Mouse (Mus musculus) inflammation-experienced regulatory T-cells, adult 6 months (primary cell): ENCODE measurements around the gene Gm20388. TPM values are rescaled to one million over a fixed set of nuclear protein-coding genes. Genes with fewer than 3 reads are reported as not detected.

ENCODE experiments used
- ATAC-seq: one replicate; pipeline ENCODE4 v1.8.0; 2017
- polyA plus RNA-seq, 3 experiments: library from polyadenylated mRNA; unstranded; fragments of 100-300 nt; shearing (Covaris generic); gene quantifications; one replicate each; pipeline ENCODE4 v1.2.1; 2017

The Gm20388 gene
- polyA plus RNA-seq, 3 experiments from 2014 or later, result 10.8 to 14.1 (median 11.8) TPM

DNA sequence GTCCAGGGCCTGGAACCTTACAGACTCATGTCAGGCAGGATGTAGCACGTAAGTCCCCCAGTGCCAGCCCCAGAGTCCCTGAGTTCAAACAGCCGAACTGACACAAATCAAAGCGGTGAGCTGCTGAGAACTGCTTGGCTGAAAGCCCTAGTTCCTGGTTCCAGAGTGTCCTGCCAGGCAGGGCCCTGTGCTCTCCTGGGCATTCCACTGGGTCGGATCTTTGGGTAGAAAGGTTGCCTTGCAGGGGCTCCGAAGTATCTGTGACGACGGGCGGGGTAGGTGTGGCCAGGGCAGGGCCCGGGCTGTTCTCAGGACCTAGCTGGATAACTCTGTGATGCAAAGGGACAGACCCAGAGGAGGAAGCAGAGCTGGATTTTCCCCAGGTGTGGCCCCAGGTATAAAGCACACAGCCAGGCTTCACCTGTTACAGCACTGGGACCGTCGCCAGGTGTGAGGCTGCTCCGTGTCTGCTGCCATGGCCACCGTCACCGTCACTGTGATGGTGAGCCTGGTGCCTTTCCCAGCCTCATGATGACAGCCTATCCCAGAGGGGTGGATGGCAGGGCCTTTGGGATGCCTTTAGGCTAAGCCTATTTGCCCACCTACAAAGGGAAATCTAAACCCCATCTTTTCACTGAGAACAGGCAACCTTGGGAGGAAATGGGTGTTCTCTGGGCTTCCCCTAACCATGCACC lies 2510.9 kb downstream of the Gm20388 start, which contains the start of gene Il17c:
Gene Il17c, plus strand, starts transcription at position 645 of the 695 bp plus-strand sequence.
- ATAC-seq, result no peak

DNA sequence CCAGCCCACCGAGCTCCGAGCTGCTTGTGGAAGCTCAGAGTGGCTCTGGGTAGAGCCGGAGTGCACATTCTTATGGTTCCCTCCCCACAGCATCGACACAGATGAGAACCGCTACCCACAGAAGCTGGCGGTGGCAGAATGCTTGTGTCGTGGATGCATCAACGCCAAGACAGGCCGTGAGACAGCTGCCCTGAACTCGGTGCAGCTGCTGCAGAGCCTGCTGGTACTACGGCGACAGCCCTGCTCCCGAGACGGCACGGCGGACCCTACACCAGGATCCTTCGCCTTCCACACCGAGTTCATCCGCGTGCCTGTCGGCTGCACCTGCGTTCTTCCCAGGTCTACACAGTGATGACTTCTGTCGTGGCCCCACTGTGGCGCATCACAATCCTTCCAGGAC lies 2512.6 kb downstream of the Gm20388 start:
- ATAC-seq, result no peak

DNA sequence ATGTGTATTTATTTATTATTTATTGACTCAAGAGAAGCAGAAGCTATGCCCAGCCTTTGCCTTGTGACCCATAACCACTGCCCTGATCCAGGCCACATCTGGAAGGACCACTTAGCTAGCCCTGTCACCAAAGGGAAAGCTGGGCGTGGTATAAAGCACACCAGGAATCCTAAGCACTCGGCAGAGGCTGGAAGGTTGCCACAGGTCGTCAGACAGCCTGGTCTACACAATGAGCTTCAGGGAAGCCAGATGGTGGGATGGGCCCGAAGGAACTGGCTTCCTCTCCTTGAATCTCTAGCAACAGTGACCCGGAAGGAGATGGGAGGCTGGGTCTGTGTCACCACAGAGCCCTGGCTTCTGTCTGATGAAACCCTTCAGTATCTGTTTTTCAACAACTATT lies 2513.0 kb downstream of the Gm20388 start:
- no peak for ATAC-seq

DNA sequence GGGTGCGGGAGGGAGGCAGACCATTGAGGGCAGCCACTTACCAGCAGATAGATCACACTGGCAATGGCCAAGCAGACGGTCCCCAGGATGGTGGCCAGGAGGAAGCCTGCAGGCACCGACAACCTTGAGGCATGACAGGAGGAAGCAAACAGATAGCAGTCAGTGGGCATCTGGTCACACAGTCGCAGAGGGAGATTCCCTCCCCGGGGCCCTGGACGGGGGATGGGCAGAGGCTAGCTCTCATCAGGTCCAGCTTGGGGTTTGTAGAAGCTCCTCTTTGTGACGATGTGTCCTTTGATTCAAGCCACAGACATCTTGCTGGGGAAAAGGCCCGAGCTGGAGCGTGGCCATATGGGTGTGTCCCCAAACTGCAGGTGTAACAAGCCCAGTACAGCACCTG lies 2515.5 kb downstream of the Gm20388 start:
- ATAC-seq, result no peak

DNA sequence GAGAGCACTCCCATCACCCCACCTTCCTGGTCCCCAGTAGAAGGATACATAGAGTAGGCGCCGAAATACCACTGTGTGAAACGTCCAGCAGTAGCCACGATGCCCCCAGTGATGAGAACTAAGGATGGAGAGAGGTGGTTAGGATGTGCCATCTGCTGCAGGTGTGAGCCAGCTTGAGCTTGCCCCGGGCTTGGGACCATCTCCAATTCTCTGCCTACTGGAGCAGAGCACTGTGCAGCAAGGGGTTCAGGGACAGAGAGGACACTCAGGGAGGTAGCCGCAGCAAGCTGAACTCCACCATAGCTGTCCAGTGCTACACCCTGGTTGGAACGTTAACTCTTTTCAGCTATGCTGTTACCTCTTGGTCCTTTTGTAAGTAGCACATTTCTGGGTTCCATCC lies 2517.0 kb downstream of the Gm20388 start:
- no peak for ATAC-seq

DNA sequence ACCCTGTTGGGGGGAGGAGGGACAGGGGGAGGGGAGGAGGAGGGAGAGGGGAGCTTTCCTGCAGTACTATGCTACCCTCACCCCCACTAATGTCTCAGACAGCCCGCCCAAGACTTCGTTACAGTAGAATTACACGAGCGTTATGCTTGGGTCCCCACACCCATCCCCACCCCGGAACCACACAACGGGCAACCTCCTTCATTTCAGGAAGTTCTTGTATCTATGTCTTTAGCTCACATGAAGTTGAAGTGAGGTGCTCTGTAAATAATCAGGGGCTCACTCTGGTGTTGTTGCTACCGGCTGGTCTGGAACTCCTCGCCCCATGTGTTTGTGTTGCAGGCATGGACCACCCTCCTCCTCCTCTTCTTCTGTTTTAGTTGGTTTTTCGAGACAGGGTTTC lies 2517.5 kb downstream of the Gm20388 start:
- no peak for ATAC-seq

DNA sequence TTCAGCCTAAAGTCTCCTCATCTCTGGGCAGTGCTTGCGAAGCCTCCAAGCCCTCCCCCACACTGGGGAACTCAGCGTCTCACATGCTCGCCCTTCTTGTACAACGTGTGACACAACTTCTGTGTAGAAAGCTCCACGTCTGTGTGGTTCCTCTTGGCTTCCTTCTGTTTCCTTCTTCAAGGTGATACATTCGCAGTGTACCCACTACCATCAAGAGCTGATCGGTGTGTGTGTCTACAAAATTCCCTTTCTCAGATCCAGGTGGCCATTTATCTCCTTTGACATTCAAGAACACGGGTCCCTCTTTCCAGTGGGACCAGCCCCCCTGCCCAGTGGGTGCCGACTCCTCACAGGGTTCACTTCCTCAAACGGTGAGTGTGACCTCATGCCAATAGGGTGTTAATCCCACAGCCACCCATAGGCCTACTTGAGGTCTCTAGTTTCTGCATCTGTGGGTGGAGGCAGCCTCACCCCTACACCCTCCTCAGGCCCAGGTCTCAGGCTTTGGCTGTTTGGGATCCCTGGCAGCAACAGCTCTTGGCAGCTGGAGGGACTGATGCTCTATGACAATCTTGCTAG lies 2519.5 kb downstream of the Gm20388 start:
- ATAC-seq, result no peak

DNA sequence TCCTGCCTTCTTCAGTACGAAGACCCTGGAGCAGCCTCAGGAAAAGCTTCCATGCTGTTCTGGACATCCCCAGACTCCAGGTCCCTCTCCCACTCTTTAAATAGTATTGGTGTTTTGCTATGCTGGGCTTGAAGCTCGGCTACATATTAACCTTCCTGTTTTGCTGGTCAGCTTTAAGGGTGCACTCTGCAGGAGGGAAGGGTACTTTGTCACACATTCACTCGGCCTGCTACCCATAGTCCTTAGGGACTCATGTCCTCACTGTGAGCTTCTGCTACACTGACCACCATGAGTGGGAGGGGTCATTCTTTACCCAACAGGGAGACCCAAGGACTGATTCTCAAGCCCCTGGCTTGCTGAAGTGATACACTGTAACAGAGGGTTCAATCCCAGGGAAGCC lies 2520.0 kb downstream of the Gm20388 start:
- no peak for ATAC-seq

DNA sequence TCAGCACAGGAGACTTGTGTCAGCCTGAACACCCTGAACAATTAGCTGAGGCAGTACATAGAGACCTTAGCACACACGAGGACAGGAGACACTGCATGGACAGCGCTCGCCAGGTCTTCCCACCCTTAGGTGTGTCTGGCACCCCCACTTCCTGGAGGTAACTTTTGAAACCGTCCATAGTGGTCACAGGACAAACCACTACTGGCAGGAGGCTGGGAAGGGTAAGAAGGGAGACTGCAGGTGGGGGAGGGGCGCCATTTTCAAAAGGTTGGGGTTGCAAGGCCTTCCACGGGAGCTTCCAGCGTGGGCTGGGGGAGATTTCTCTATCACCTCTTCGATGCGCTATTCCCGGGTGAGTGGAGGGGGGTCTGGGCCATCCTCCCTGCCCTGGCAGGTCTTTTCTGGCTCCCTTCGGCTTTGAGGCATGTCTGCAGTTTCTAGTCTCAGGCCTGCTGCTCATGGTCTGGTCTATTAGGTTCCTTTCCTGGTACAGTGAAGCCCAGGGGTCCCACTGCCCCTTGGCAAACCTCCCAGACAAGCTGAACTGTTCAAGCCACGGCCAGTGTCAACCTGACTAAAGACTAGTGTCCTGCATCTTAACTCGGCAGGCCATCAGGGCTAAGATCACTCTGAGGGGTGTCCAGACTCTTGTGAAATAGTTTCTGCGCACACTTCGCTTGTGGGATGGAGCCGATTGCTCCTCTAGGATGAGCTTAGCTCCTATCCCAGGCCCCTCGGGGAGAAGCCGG lies 2521.2 kb downstream of the Gm20388 start:
- ATAC-seq, result no peak

DNA sequence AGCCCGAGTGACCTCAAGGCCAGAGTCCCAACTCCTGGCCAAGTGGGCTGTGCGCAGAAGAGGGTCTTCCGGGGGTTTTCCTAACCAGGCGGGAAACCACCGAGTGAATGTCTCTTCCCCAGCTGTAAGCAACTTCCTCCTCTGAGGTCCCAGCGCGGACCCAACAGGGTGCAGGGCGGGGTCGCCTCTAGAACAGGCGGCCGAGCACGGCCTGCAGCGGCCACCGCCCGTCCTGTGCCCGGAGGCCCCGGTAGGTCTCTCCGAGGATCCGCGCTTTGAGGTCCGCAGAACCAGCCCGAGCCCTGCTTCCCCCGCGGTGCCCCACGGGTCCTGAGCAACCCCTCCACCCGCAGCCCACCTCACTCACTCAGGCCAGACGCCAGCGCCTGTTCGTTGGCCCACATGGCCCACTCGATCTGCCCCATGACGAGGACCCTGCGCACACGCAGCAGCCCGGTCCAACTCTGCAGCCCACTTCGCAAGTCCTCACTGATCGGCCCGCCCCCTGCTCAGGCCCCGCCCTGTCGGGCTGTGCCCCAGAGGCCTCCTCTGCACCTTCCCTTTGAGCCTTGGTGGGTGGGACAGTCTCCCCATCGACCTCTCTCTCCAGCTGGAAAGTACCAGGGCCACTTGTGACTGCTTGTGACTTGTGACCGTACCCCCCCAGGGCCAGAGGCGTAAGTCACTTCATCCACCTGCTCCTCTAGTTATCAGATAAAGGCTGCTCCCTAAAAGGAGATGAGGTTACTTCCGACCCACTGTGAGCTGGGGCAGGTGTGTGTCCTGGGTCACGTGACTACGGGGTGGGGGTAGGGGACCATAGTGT lies 2522.0 kb downstream of the Gm20388 start, which contains the start of gene Cyba:
Gene Cyba, minus strand, starts transcription at position 488 of the 826 bp plus-strand sequence.
- peak; percentile 81 for ATAC-seq

DNA sequence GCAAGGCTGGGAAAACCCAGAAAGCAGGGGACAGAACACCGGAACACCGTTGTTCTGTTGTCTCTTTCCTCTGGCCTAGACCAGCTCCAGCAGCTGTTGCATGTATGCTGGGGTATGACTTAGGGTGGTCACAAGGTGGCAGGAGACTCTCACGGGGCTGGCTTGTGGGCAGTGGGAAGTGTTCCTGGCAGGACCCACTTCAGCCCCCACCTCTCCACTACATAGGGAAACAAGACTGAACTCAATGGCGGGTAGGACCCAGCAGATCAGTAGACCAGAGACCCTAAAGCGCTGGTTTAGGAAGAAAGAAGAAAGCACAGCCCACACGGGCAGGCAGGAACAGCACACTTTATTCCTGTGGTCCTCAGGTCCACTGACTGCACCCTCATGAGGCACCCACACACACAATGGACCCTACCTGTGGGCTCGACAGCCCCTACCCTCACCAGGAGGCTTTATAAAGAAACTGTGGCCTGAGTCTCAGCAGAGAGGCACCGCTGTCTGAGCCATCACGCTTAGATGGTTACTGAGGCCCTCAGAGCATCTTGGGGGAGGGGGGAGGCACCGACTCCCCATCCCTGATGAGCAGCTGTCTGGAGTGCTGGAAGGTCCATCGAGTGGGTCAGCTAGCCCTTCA lies 2522.7 kb downstream of the Gm20388 start:
- no peak for ATAC-seq

DNA sequence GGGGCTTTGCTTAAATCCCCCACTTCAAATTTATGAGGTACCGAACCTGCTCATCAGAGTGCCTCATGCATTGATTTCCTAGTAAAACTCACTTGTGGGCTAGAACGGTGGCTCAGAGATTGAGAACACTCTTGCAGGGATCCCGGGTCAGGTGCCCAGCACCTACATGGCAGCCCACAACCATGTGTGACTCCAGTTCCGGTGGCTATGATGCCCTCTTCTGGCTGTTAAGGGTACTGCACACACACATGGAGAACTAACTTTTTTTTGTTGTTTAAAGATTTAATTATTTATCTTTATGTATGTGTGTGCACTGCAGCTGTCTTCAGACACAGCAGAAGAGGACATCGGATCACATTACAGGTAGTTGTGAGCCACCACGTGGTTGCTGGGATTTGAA lies 2524.7 kb downstream of the Gm20388 start:
- no peak for ATAC-seq

DNA sequence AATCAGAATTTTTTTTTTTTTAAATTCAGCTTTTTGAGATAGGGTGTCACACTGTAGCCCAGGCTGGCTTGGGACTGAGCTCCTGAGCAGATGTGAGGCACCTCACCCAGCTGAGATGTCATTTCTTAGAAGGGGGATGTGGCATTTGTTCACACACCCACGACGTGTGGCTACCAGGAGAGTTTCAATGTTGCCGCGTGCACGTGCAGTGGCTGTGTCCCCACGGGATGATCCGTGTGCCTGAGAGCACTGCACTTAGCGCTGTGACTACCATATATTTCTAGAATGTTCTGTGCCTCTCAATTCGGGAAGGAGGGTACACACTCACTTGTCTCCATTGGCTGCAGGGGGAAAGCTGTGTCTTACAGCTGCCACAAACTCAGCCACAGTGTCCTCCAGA lies 2525.5 kb downstream of the Gm20388 start:
- peak; percentile 8 for ATAC-seq

DNA sequence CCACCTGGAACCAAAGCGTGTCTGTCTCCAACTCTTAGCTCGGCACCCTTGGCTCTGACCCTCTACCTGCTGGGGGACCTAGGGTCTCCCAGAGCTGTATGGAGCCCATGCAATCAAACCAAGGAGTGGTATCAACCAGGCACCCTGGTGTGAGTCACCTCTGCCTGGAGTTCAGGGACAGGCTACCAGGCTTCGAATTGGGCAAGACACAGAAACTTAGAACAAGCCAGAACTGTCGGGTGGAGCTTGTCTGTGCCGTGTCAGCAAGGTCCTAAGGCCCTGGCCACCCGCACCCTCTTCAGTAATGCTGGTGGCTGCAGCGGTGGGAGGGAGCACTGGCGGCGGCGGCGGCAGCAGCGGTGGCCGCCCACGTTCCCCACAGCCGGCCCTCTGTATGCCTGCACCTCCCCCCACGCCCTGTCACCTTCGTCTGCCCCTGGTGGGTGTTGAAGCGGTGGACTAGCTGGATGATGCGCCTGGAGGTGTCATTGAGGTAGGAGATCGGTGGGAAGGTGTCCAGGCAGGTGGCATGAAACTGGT lies 2526.0 kb downstream of the Gm20388 start:
- ATAC-seq, result no peak

DNA sequence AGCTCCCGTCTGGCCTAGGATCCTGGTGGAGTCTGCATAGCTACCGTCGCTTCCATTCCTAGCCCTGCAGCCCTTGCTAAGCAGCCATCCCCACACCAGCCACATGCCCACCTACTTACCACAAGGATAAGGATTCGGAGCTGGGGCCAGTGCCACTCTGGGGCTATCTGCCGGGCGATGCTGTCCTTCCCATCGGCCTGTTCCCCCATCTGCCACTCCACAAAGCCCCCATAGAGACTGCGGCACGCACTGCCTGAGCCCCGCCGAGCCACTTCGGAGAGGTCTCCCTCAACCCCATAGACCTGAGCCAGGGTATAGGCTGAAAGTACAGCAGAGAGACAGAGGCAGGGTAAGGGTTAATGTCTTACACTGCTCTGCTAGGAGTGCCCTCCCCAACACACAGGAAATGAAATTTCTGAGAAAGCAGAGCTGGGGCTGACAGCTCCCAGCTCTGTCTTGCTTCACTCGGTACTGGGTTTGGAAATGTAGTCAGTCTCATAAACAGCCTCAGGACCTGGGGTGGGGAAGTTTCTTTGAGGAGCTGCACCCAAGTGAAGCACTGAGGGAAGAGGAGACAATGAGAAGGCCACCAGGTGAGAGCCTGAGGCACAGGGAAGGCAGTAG lies 2527.2 kb downstream of the Gm20388 start:
- peak; percentile 69 for ATAC-seq

DNA sequence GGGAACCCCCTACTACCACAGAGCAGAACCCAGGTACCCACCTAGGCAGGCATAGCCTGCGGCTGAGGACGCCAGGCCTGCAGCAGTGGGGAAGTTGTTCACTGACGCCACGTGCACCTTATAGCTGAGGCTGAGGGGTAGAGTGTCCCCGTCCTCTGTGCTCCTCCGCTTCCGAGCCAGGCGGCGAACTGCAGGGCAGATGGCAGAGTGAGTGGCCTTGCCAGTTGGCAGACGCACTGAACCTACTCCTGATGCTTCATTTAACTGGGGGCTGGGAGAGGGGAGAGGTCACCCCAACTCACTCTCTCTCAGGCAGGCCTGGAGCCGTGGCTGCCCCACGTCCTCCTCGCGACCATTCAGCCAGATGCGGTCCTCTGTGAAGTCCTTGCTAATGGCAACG lies 2528.7 kb downstream of the Gm20388 start:
- ATAC-seq, result no peak

DNA sequence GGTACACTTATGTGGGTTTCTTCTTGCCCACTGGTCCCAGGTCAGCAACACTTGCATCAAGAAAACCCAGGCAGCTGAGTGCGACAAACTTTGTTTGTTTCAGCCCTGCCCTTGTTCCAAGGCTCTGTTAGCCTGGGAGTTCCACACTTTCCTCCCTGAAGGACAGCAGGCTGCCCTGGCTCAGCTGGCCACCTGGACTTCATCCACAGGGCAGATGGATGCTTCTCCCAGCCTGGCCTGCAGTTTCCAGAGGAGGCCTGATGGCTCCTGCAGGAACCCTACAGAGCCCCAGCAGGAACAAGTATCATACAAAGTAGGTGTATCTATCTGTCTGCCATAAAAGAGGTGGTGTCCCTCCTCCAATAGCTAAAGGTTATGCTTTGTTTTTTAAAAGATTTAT lies 2530.7 kb downstream of the Gm20388 start:
- no peak for ATAC-seq

DNA sequence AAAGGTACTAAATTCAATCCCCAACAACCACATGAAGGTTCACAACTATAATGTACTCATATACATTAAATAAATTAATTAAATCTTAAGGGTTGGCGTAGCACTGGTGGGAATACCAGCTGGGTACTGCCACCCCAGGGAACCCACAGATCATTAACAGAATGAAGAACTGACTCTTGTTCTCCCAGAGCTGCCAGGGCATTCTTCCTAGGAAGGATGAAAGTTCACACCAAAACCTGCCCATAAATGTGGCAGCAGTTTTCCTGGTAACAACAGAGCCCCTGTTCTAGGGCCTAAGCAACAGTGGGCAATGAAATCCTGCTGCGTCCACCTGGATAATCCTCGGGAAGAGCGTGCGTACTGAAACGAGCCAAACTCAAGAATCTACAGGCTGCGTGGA lies 2531.7 kb downstream of the Gm20388 start:
- ATAC-seq, result no peak

DNA sequence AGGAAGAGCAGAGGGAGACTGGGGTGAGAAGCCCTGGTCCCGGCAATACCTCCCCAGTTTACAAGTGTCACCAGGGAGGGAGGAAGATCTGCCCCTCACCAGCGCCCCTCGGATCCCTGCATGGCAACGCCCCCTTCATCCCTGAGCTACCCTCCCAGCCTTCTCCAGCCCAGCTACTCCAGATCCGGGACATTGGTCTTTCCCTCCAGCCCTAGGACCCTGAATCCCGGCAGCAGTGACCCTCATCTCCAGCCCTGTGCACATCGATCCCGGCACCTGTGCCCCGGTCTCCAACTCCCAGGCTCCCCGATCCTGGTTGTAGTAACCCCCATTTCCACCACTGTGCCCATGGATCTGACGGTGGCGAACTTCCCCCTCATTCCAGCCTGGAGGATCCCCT lies 2532.1 kb downstream of the Gm20388 start:
- ATAC-seq, result no peak

DNA sequence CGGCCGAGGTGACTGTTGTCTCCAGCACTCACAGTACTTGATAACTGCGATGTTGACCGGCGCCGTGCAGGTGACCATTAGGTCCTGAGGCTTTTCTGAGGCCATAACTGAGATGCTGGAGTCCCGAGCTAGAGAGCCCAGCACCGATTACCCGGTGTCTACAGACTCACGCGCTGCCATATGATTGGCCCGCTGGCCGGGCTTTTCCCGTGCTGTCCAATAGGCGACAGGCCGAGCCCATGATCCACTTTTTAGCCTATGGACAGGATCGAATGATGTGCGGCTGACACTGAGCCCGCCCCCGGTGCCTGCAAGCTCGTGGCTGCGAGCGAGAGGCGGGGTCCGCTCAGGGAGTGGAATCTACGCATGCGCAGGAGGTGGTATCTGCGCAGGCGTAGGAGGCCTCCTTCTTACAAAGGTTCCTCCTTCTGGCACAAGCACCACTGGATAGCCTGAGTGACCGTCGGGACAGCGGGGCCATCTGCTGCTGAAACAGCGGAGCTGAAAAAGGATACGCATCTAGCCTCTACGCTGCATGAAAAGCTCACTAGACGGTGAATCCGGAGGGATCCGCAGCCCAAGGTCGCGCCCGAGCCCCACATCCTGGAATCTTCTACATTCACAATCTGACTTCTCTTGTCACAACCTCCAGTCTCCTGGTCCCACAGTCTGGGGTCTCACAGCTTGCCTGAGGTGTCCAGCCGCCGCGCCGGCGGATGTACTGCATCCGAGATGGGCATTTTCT lies 2532.8 kb downstream of the Gm20388 start, which contains the start of gene Mvd:
Gene Mvd, minus strand, starts transcription at position 161 of the 745 bp plus-strand sequence.
- ATAC-seq, result peak; percentile 98
